Mouse (Mus musculus): ENCODE measurements around the gene Vmp1. TPM values are rescaled to one million over a fixed set of nuclear protein-coding genes. Genes with fewer than 3 reads are reported as not detected.

Gene Vmp1
- total RNA-seq, 2 experiments from 2014 or later, result 55.3 to 59.2 TPM

DNA sequence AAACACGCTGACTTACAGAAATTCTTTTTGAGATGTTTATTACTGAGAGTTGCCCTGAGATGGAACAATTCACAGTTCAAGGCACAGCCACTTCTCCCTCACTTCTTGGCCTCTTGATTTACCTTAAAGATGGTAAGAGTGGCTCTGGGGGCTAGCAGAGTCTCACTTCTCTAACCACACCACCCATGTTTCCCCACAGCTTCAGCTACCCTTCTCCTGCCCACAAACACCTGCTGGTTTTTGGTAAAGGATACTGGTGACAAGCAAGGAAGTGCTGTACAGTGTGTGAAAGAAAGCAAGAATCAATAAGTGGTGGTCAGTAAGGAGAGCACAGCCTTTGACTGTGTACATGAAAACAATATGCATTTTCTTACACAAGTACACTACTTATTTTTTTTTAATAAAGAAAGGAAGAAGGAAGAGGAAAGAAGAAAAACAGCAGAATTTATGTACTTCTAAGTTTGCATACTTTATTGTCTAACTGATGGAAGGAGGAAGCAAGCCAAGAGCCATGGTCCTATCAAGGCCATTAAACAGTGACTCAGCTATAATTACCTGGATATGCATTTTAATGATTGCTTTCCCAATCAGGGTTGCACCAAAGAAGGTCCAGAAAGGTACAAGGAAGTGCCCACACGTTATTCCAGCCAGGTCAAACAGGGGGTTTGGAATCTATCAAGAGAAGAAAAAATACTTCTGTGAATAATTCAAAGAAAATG lies 76.9 kb downstream of the Vmp1 start:
- intact Hi-C loops (cut with DNase I), result no loop called here
- no peak for DNase-seq

DNA sequence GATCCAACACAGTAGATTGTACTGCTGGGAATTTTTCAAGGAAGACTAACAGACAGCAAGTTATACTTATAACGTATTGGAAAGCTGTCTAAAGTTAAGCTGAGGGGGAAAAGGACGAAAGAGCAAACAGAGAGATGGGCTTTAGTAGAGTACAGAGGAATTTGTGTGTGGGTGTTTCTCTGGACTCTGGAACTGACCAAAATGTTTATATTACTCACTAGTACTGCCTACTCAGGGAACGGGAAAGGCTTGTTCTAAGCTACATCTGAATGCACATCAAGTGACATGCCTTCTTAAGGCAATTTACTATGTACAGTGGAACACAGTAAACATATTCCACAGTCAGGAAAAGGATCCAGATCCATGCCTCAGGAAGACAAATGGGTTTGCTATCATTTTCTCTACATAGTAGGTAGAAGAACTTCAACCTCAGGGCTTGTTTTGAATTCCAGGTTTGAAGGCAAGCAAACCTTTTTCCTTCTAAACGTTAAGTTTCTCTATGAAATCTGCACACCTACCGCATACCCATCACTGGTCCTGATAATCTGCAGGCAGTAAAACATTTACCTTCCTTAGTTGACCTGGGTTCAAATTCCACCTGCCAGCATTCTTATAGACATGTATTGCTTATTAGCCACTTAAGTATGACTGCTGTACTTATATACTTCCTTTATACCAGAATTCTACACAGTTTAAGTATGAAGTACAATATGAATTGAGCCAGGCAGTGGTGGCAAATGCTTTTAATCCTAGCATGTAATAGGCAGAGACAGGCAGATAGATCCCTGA lies 78.7 kb downstream of the Vmp1 start:
- intact Hi-C loops (cut with DNase I), result no loop called here
- DNase-seq, result no peak

DNA sequence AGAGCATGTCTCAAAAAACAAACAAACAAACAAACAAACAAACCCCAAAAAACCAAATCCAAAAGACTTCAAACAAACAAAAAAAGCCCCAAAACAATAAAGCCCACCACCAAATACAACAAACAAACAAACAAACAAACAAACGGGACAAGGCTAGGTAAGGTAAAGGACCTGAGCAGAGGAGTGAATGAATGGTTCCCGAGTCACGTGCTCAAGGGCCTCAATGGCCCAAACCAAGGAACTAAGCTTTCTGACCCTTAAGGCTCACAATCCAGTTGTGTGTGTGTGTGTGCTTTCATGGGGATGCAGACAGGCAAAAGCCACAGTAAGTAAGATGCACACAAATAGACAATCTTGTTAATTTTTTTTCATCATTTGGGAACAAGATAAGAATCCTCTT lies 79.3 kb downstream of the Vmp1 start:
- intact Hi-C loops (cut with DNase I), result no loop called here
- no peak for DNase-seq

DNA sequence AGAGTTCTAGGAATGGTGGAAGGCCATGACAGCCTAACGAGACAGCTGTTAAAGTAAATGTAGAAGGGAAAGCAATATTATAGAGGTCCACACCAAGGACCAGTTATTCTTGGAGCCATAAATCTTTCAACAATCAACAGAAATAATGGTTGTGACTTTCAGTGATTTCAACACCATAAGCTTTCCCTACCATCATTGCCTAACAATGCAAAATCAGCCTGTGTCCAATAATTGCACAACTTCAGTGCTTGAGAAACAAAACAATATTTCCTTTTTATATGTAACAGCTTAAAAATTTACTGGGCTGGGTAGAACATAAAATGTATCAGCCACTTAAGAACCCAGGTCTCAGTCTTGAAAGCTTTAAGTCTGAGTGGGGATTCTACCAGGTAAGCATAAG lies 79.9 kb downstream of the Vmp1 start:
- intact Hi-C loops (cut with DNase I), result no loop called here

DNA sequence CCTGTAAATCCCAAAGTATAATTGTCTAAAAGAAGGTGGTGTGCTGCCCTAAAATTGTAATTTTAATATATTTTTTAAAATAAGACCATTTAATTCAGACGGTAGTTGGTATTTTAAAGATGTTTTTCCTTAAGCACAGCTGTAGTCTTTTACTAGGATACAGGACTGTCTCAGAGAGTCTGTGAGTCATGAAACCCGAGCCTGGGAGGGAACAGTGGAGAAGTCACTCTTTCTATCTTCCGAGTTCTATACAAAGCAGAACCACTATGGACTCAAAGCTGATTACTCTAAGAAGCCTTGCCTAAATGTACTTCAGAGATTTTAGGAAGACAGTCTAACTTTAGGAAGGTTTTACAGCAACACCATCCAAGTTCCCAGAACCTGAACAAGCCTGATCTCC lies 81.5 kb downstream of the Vmp1 start:
- intact Hi-C loops (cut with DNase I), result no loop called here
- DNase-seq, result no peak

More for the DNA sequence above, 79.9 kb downstream of the Vmp1 start:
- no peak for DNase-seq

DNA sequence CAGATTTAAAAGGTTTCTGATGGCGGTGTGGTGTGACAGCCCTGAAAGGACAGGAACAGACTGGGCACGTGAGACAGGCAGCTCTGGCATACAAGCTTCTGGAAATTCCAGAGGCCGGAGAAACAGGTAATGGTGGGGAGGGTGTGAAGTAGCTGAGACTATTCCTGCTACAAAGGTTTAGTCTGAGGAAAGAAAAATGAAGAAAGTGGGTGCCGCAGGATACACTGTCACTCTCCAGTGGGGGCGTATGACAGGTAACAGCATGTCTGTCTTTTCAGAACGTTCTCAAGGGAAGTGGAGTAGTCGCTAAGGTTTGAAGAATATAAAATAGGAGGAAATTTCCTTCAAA lies 83.5 kb downstream of the Vmp1 start:
- DNase-seq, result no peak
- intact Hi-C loops (cut with DNase I), result no loop called here

DNA sequence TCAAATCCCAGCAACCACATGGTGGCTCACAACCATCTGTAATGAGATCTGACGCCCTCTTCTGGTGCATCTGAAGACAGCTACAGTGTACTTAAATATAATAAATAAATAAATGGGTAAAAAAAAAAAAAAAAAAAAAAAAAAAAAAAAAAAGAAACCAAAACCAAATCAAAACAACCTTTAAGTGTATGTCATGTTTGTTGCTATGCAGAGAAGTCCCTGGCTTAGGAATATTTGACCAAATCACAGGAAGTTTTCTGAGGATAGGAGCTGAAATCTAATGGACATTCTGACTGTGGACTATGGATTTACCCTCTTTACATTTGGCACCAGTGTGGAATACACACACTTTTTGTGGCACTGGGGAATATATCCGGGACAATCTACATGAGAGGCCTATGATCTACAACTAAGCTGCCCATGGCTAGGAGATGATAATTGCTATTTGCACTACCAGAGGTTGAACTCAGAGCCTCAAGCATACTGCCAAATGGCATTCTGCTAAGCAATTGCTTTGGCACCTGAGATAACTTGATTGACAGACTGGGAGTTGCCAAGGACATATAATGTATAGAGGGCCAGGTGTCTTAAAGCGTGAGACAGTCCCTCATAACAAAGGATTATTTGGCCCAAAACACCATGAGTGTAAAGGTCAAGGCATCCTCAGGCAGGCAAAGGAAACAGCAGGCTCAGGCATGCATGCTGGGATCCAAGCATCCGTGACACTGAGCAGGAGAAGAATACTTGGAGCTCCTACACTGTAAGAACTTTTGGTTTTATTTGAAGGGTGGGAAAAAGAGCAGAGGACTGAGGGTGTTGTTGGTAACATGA lies 84.0 kb downstream of the Vmp1 start:
- DNase-seq, result no peak
- intact Hi-C loops (cut with DNase I), result no loop called here

DNA sequence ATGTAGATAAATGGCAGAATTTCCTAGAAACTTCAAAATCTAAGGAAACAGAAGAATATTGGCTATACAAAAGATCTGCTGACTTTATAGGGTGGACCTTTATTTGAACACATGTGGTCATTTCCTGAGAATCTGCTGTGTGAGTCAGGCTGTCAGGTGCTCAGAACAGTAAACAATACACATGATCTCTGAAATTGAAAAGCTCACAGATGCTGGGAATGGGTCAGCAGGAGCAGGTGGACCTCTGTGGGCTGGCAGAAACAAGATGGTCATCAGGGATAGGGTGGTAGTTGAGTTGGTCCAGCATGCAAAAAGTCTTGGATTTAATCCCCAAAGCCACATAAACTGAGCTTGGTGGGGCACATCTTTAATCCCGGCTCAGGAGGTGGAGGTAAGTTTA lies 85.1 kb downstream of the Vmp1 start:
- DNase-seq, result no peak
- intact Hi-C loops (cut with DNase I), result no loop called here

DNA sequence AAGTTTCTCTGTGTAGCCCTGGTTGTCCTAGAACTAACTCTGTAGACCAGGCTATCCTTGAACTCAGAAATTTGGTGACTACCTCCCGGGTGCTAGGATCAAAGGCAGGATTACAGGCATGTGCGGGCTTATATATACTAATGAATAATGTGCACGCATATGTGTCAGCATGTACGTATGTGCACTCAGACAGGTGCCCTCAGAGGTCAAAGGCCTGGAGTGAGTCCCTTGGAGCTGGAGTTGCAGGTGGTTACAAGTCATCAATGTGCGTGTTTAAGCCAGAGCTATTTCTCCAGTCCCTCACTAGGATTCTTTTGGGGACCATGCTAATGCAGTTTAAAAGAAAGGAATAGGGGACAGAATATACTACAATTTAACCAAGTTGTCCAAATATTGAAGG lies 85.5 kb downstream of the Vmp1 start:
- DNase-seq, result no peak
- intact Hi-C loops (cut with DNase I), result no loop called here

DNA sequence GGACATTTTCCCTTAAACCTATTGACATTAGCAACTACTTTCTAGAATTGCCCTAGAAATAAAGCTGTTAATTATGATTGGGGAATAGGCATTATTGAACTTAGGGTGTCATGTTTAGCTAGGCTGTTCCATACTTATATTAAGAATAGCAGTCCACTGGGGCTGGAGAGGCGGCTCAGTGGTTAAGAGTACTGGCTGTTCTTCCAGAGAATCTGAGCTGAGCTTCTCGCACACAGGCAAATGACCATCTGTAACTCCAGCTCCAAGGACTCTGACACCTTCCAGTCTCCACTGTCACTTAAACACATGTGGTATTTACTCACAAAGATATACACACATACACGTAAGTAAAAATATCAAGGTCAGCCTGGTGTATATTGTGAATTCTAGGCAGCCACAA lies 86.7 kb downstream of the Vmp1 start:
- no peak for DNase-seq
- intact Hi-C loops (cut with DNase I), result no loop called here

DNA sequence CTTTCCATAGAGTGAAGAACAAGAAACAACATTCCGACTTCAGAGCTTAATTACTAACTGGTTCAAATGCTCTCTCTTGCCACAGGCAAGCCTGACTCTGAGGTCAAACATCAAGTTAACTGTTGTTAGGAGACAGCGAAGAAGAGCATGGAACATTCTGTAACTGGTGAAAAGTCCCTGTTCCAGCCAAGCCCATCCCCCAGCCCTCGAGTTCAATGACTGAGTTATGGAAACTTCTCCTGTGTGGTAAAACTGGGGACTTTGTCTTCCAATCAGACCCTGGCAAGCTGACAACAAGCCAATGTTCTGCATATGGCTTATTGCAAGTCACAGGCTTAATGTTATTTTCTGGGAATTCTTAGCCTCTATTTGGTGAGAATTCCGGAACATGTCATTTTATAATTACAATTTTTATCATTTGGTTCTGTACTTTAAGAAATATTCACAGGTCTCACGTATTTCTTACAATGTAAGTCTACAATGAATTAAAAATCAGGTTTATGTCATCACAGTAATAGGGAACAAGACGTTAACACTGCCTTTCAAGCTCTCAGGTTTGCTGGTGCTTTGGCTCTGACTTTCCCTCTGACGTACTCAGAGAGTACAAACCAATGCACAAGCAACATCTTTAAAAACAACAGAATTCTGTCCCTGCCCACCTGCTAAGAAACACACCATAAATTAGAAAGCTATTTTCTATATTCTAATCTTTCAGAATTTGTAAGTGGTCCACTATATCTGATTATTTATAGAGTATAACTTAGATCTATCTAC lies 87.3 kb downstream of the Vmp1 start:
- intact Hi-C loops (cut with DNase I), result no loop called here

DNA sequence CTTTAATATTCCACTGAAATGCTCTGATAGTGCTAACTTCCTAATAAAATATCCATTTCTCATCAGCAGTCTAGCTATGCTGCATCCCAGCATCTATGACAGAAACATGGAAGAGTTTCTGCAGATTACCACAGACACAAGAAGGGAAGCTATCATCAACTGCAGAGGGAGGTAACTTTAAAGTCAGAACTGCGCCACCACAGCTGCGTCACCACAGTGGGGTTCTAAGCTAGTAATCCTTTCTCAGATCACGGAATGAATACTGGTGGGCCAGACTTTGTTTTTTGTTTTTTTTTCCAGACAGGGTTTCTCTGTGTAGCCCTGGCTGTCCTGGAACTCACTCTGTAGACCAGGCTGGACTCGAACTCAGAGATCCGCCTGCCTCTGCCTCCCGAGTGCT lies 88.3 kb downstream of the Vmp1 start:
- intact Hi-C loops (cut with DNase I), result no loop called here
- DNase-seq, result no peak

More for the DNA sequence above, 87.3 kb downstream of the Vmp1 start:
- peak in 1 of 2 experiments; percentile 37 for DNase-seq

DNA sequence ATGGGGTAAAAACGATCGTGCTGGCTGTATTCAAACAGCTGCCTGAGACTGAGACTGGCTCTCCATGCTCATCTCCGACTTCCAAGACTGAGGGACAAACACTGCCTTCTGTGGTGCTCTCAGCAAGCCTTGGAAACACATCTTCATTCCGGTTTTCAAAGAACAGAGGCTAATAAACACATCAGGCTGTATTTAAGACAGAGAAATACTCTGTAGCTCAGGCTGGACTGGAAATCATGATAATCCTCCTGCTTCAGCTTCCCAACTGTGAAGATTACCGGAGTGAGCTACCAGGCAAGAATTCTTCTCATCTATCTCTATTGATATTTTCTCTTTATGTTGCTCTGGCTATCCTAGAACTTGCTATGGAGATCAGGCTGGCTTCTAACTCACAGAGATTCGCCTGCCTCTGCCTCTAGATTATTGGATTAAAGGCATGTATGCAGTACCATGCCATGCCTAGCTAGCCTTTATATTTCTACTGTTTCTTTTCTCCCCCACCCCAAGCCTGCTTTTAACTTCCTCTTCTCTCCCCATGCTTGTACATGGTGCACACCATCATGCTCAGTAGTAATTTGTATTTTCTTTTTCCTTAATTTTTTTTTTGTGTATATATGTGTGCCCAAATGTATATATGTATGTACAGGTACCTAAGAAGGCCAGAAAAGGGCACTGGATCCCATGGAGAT lies 89.3 kb downstream of the Vmp1 start:
- intact Hi-C loops (cut with DNase I), result no loop called here
- DNase-seq, result no peak

DNA sequence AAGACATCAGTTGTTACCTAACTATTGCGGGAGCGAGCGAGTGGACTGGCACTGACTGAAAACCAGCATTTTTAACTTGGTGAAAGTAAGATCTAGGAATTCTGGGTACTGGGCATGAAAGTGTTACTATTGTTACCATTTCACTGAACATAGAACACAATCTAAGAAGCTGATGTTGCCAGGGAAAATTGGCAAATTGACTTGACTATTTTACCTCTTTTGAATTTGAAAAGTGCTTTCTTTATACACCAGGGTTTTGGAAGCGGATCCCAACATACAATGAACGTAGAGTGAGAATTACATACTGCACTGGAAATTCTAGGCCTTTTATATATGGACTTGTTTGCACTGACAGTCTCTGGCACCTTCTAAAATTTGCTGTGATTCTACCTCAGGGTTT lies 90.2 kb downstream of the Vmp1 start:
- intact Hi-C loops (cut with DNase I), result no loop called here
- no peak for DNase-seq

DNA sequence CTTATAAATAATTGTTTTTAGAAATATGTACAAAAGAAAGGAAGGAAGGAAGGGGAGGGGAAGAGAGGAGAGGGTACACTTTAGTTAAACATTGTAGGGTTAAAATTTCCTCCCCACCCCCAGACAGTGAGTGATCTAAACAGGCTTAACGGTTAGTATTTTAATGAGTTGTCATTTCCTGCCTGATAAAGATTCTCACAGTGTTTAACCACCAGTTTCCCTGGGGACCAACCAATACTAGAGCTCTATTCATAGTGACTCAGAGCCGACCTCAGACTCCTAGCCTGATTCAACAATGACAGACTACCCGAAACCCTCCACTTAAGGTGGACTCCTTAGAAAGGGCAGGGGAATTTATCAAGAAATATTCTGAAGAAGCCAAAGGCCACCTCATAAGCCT lies 90.6 kb downstream of the Vmp1 start:
- intact Hi-C loops (cut with DNase I), result no loop called here
- no peak for DNase-seq

DNA sequence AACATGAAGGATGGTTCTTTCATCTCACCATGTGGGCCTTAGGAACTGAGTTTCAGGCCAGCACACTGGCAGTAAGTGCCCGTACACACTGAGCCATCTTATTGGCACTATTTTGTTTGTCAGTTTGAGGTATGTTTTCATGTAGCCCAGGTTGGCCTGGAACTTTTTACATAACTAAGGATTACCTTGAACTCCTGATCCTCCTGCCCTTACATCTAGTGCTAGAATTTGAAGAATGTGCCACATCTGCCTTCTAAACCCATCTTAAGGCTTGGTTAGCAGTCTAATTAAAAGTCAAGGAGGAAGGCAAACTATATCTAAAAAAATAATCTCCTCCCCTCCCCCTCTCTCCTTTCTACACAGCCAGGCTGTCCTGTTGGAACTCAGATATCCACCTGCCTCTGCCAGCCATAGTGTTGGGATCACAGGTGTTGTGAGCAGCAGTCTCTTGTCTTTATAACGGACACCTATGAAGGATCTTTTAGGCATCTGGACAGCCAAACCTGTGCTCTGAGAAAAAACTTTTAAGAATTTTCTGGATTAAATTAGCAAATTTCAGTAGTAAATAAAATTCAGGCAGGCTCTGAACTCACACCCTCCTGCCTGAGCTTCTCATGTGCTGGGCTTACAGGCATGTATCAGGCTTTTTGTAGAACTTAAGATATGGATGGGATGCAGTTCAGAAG lies 91.6 kb downstream of the Vmp1 start:
- no peak for DNase-seq

DNA sequence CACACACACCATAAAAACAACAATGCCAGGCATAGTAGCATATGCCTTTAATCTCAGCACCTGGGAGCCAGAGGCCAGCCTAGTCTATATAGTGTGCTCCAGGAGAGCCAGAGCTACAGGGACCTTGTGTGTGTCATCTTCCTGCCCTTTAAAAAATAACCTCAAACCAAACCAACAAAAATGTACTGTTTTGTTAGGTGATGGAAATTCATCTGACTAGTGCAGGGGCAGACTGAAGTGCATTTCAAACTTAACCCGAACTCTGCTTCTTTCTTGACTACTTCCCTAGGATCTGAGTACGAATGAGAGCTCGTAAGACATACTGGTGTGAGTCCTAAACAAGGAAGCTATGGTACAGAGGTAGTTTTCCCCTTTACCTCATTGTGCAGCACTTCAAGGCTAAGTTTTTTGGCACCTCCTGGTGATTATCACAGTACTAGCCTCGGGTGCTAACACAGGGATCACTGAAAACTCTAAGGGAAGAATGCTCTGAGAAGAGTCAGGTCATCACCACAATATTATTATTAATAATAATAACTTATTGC lies 92.3 kb downstream of the Vmp1 start:
- intact Hi-C loops (cut with DNase I), result no loop called here
- no peak for DNase-seq

More for the DNA sequence above, 91.6 kb downstream of the Vmp1 start:
- intact Hi-C loops (cut with DNase I), result no loop called here

DNA sequence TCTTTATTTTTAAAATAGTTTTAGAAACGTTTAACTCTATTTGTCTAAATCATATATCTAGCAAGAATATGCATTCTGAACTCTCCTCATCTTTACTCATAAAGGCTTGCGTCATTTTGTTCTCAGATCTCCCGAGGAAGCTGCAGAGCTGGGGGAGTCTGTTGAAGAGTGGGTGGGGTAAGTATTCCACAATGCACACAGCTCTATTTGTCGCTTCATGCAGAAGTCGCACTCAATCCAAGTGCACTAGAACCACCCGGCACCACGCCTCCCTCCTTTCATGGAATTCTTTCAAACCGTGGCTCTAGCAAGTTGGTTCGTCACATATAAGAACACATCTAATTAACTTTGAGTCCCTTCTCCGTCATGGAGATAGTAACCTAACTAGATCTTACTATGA lies 93.1 kb downstream of the Vmp1 start:
- intact Hi-C loops (cut with DNase I), result no loop called here
- DNase-seq, result no peak

DNA sequence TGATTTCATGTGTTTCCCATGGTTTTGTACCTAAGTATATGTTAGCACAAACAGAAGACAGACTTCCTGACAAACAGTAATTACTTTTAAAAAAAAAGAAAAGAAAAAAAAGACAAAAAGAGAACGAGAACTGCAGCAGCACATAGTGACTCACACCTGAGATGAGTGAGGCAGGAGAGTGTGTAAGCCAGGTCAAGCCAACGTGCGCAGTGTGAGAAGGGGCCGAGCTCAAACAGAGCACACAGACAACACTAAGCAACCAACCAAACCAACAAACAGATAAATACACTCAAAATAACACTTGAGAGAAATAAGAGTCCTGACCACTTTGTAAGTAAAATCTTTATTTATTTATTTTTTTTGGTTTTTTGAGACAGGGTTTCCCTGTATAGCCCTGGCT lies 93.6 kb downstream of the Vmp1 start:
- intact Hi-C loops (cut with DNase I), result no loop called here
- no peak for DNase-seq
